Mouse (Mus musculus) myocyte (in vitro differentiated cells): ENCODE results near the gene Pafah1b3. TPM values are rescaled to one million over a fixed set of nuclear protein-coding genes. Genes with fewer than 3 reads are reported as not detected.

ENCODE experiments used
- H3K27me3 ChIP-seq: one replicate; pipeline ENCODE4 v1.6.1; 2011; ENCODE audit not compliant: control insufficient read depth, insufficient read depth, insufficient read length
- H3K36me3 ChIP-seq: one replicate; pipeline ENCODE4 v1.6.1; 2011; ENCODE audit not compliant: control insufficient read depth, insufficient read depth
- H3K4me2 ChIP-seq: one replicate; pipeline ENCODE4 v1.6.1; 2011; ENCODE audit warnings: low read depth, control low read depth
- H3K4me3 ChIP-seq: one replicate; pipeline ENCODE4 v1.5.1; 2011; ENCODE audit warnings: mild to moderate bottlenecking, control low read depth, moderate library complexity
- H3K79me2 ChIP-seq: one replicate; pipeline ENCODE4 v1.6.1; 2011; ENCODE audit not compliant: control insufficient read depth, insufficient read depth
- H3ac ChIP-seq: one replicate; pipeline ENCODE4 v1.6.1; 2011; ENCODE audit not compliant: control insufficient read depth, insufficient read length
- CEBPB ChIP-seq: IDR thresholded peaks from 2 replicates; pipeline ENCODE4 v1.6.1; 2011; ENCODE audit warnings: mild to moderate bottlenecking, moderate library complexity; ENCODE audit not compliant: poor library complexity, insufficient read depth, severe bottlenecking
- E2F4 ChIP-seq: IDR thresholded peaks from one replicate; pipeline ENCODE4 v1.6.1; 2011; ENCODE audit warnings: mild to moderate bottlenecking, control low read depth, moderate library complexity; ENCODE audit not compliant: insufficient read depth
- MAX ChIP-seq: IDR thresholded peaks from one replicate; pipeline ENCODE4 v1.6.1; 2011; ENCODE audit warnings: low read depth, mild to moderate bottlenecking, control low read depth
- MYOD1 ChIP-seq, 3 experiments: IDR thresholded peaks; one replicate each; pipeline ENCODE4 v1.6.1; 2011; ENCODE audit warnings: control low read depth in 2 of 3, low read depth in 2 of 3, mild to moderate bottlenecking in 2 of 3, moderate library complexity in 1 of 3; ENCODE audit not compliant: insufficient read length in 2 of 3, control insufficient read depth in 1 of 3
- MYOG ChIP-seq, 3 experiments: IDR thresholded peaks; one replicate each; pipeline ENCODE4 v1.6.1; 2011; ENCODE audit warnings: control low read depth in 2 of 3, low read depth in 2 of 3, mild to moderate bottlenecking in 2 of 3; ENCODE audit not compliant: insufficient read length in 2 of 3, control insufficient read depth in 1 of 3, insufficient read depth in 1 of 3
- POLR2A ChIP-seq: IDR thresholded peaks from one replicate; pipeline ENCODE4 v1.6.1; 2011; ENCODE audit warnings: low read depth, mild to moderate bottlenecking, control low read depth, moderate library complexity; ENCODE audit not compliant: insufficient read length
- POLR2AphosphoS2 ChIP-seq: IDR thresholded peaks from one replicate; pipeline ENCODE4 v1.6.1; 2011; ENCODE audit warnings: low read depth, control low read depth; ENCODE audit not compliant: insufficient read length
- REST ChIP-seq: IDR thresholded peaks from one replicate; pipeline ENCODE4 v1.6.1; 2011; ENCODE audit warnings: mild to moderate bottlenecking, control low read depth, moderate library complexity; ENCODE audit not compliant: insufficient read depth, insufficient read length
- SRF ChIP-seq: IDR thresholded peaks from one replicate; pipeline ENCODE4 v1.6.1; 2011; ENCODE audit warnings: low read depth; ENCODE audit not compliant: control insufficient read depth, insufficient read length
- TCF12 ChIP-seq: IDR thresholded peaks from one replicate; pipeline ENCODE4 v1.6.1; 2011; ENCODE audit warnings: mild to moderate bottlenecking, control low read depth; ENCODE audit not compliant: poor library complexity, insufficient read depth, severe bottlenecking
- TCF3 ChIP-seq: IDR thresholded peaks from one replicate; pipeline ENCODE4 v1.6.1; 2011; ENCODE audit warnings: low read depth, control low read depth; ENCODE audit not compliant: insufficient read length
- USF1 ChIP-seq: IDR thresholded peaks from one replicate; pipeline ENCODE4 v1.6.1; 2011; ENCODE audit warnings: low read depth, mild to moderate bottlenecking, control low read depth, moderate library complexity
- polyA plus RNA-seq: library from polyadenylated mRNA; unstranded; fragments of >200 nt; fragmentation: generic; extraction: Trizol; gene quantifications from one replicate; pipeline ENCODE4 v1.2.1, GENCODE M21; 2012; ENCODE audit warnings: missing spikeins

Gene Pafah1b3
- polyA plus RNA-seq, 1 experiment, result 54.0 TPM

- H3K27me3 ChIP-seq, result no peaks in the 10 kb centered on the region
- H3K4me3 ChIP-seq, result peak overlapping the region; percentile 37
- H3K79me2 ChIP-seq, result peaks cover 25% of the 10 kb centered on the region
- H3K36me3 ChIP-seq, result no peaks in the 10 kb centered on the region
- peak overlapping the region; percentile 57 for H3ac ChIP-seq
- peak overlapping the region; percentile 82 for H3K4me2 ChIP-seq
- TF ChIP-seq MYOG (IDR thresholded peaks at IDR 0.05; ENCODE audit: control insufficient read depth in 1 of 3, insufficient read depth in 1 of 3, insufficient read length in 2 of 3, low read depth in 2 of 3) (peak in 1 of 3 experiments; percentile 12), REST (no peak), TCF12 (no peak), POLR2A (peak; percentile 60), MYOD1 (IDR thresholded peaks at IDR 0.05; ENCODE audit: control insufficient read depth in 1 of 3, insufficient read length in 2 of 3, low read depth in 2 of 3) (peak in 1 of 3 experiments; percentile 12), CEBPB (no peak)
Observed at GRCm38 (mm10) chr7:25279076-25279860, 18.5 kb downstream of the Pafah1b3 start.

GRCm38 (mm10) chr7:25278341-25279075 lies 19.3 kb downstream of the Pafah1b3 start:
- Histone ChIP-seq H3ac (peak overlapping the region; percentile 57), H3K27me3 (no peaks in the 10 kb centered on the region), H3K4me2 (peak overlapping the region; percentile 82), H3K36me3 (no peaks in the 10 kb centered on the region), H3K79me2 (peaks cover 17% of the 10 kb centered on the region), H3K4me3 (peak overlapping the region; percentile 37)
- TF ChIP-seq REST, result no peak
- TF ChIP-seq SRF, result no peak
- peak; percentile 31 for TF ChIP-seq E2F4
- TF ChIP-seq USF1, result no peak
- TF ChIP-seq MAX, result no peak
- peak in 1 of 3 experiments; percentile 55 for TF ChIP-seq MYOD1 (IDR thresholded peaks at IDR 0.05; ENCODE audit: control insufficient read depth in 1 of 3, insufficient read length in 2 of 3, low read depth in 2 of 3)
- TF ChIP-seq POLR2A, result peak; percentile 62
- TF ChIP-seq TCF12, result no peak
- no peak for TF ChIP-seq TCF3
- TF ChIP-seq CEBPB, result no peak
- TF ChIP-seq POLR2AphosphoS2, result peak; percentile 28
- no peak for TF ChIP-seq MYOG (IDR thresholded peaks at IDR 0.05; ENCODE audit: control insufficient read depth in 1 of 3, insufficient read depth in 1 of 3, insufficient read length in 2 of 3, low read depth in 2 of 3)

- Histone ChIP-seq H3K27me3 (no peaks in the 10 kb centered on the region), H3K4me2 (peak overlapping the region; percentile 77), H3K36me3 (no peaks in the 10 kb centered on the region), H3K79me2 (peaks cover 12% of the 10 kb centered on the region), H3ac (no peak overlapping the region), H3K4me3 (peak overlapping the region; percentile 37)
- no peak for TF ChIP-seq POLR2AphosphoS2
- no peak for TF ChIP-seq TCF12
- TF ChIP-seq SRF, result no peak
- no peak for TF ChIP-seq MYOD1 (IDR thresholded peaks at IDR 0.05; ENCODE audit: control insufficient read depth in 1 of 3, insufficient read length in 2 of 3, low read depth in 2 of 3)
- no peak for TF ChIP-seq MAX
- no peak for TF ChIP-seq POLR2A
- TF ChIP-seq E2F4, result no peak
- TF ChIP-seq USF1, result no peak
- no peak for TF ChIP-seq MYOG (IDR thresholded peaks at IDR 0.05; ENCODE audit: control insufficient read depth in 1 of 3, insufficient read depth in 1 of 3, insufficient read length in 2 of 3, low read depth in 2 of 3)
- TF ChIP-seq CEBPB, result no peak
- no peak for TF ChIP-seq REST
- no peak for TF ChIP-seq TCF3
Observed at GRCm38 (mm10) chr7:25277998-25278340, 19.8 kb downstream of the Pafah1b3 start.

- H3K4me3 ChIP-seq, result peak overlapping the region; percentile 37
- TF ChIP-seq MYOD1 (IDR thresholded peaks at IDR 0.05; ENCODE audit: control insufficient read depth in 1 of 3, insufficient read length in 2 of 3, low read depth in 2 of 3) (peak in 1 of 3 experiments; percentile 72), TCF3 (no peak)
Observed at GRCm38 (mm10) chr7:25277405-25277804, 20.4 kb downstream of the Pafah1b3 start.

More at GRCm38 (mm10) chr7:25277405-25277804, 20.4 kb downstream of the Pafah1b3 start:
- Histone ChIP-seq H3K27me3 (no peaks in the 10 kb centered on the region), H3K4me2 (peak overlapping the region; percentile 77), H3ac (no peak overlapping the region), H3K79me2 (peaks cover 9% of the 10 kb centered on the region), H3K36me3 (no peaks in the 10 kb centered on the region)
